Mouse (Mus musculus): ENCODE results near the gene Pdxdc1. TPM values are rescaled to one million over a fixed set of nuclear protein-coding genes. Genes with fewer than 3 reads are reported as not detected.

Pdxdc1 gene
- polyA plus RNA-seq, 1 experiment from 2014 or later, result 81.9 TPM

DNA sequence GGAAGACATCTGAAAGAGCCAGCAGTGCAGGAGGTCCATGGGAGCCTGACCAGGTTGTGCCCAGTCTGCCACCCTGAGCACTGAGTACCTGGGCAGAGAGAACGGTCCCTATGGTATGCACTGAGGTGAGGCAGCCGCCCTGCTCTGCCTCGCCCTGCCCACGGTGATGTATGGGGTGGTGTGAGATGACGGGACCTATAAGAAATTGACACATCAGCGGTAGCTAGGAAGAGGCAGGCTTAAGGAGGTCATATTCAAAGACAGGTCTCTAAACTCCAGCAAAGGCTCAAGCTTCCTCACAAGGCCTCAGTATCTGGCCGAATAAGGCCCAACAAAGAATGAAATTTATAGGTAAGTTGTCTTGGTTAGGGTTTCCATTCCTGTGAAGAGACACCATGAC is 18.9 kb upstream of the Pdxdc1 start:
- Histone ChIP-seq H3K4me1 (no peaks in the 10 kb centered on the region), H3K4me3 (no peak overlapping the region), H3K9ac (no peak overlapping the region), H3K9me3 (no peaks in the 10 kb centered on the region), H3K4me2 (no peak overlapping the region), H3K36me3 (no peaks in the 10 kb centered on the region), H3K27ac (no peak overlapping the region), H3K27me3 (no peaks in the 10 kb centered on the region)
- no peak for ATAC-seq (ENCODE audit: borderline replicate concordance, extremely low read depth, low FRiP score, low TSS enrichment)
- 93% methylated on average over 7 of the region's 7 CpGs for WGBS

DNA sequence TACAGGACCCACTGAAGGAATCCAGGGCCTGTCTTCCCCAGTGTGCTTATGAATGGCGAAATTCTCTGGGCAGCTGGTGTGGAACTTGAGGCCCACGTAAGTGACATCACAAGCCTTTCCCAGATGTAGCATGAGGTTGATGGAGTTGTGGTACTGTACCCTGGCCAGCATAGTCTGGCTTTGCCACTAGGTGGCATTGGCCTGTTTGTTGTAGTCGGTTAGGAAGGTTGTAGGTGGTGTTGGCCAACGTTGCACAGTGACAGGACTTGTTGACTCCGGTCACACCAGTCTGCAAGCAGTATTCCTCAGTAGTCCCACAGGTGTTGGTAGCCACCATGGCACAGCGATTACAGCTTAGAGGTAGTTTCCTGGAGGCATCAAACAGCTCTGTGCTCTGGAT is 18.1 kb upstream of the Pdxdc1 start:
- 83% methylated on average over 6 of the region's 6 CpGs for WGBS
- Histone ChIP-seq H3K4me1 (no peaks in the 10 kb centered on the region), H3K27me3 (no peaks in the 10 kb centered on the region), H3K4me3 (no peak overlapping the region), H3K9me3 (no peaks in the 10 kb centered on the region), H3K4me2 (no peak overlapping the region), H3K36me3 (no peaks in the 10 kb centered on the region), H3K9ac (no peak overlapping the region), H3K27ac (no peak overlapping the region)
- no peak for ATAC-seq (ENCODE audit: borderline replicate concordance, extremely low read depth, low FRiP score, low TSS enrichment)

- H3K4me3 ChIP-seq, result no peak overlapping the region
- H3K9ac ChIP-seq, result no peak overlapping the region
- 87% methylated on average over 5 of the region's 5 CpGs for WGBS
- H3K9me3 ChIP-seq, result no peaks in the 10 kb centered on the region
- H3K27ac ChIP-seq, result no peak overlapping the region
- no peaks in the 10 kb centered on the region for H3K27me3 ChIP-seq
- H3K36me3 ChIP-seq, result no peaks in the 10 kb centered on the region
- no peak for ATAC-seq (ENCODE audit: borderline replicate concordance, extremely low read depth, low FRiP score, low TSS enrichment)
- H3K4me2 ChIP-seq, result no peak overlapping the region
- no peaks in the 10 kb centered on the region for H3K4me1 ChIP-seq
These were observed 17.2 kb upstream of the Pdxdc1 start for GRCm38 (mm10) chr16:13920093-13920492.

GRCm38 (mm10) chr16:13907297-13907696 is 4.4 kb upstream of the Pdxdc1 start:
- Histone ChIP-seq H3K27ac (no peak overlapping the region), H3K9ac (no peak overlapping the region), H3K9me3 (no peaks in the 10 kb centered on the region), H3K36me3 (no peaks in the 10 kb centered on the region), H3K4me3 (no peak overlapping the region), H3K4me1 (no peaks in the 10 kb centered on the region), H3K27me3 (no peaks in the 10 kb centered on the region), H3K4me2 (no peak overlapping the region)
- ATAC-seq (ENCODE audit: borderline replicate concordance, extremely low read depth, low FRiP score, low TSS enrichment), result no peak
- WGBS, result 79% methylated on average over 3 of the region's 3 CpGs

GRCm38 (mm10) chr16:13903488-13903887 is 557 bp upstream of the Pdxdc1 start:
- Histone ChIP-seq H3K27me3 (no peaks in the 10 kb centered on the region), H3K9me3 (no peaks in the 10 kb centered on the region), H3K4me2 (peak overlapping the region; percentile 70), H3K27ac (peak overlapping the region; percentile 80), H3K36me3 (no peaks in the 10 kb centered on the region), H3K4me1 (peaks cover 12% of the 10 kb centered on the region), H3K9ac (peak overlapping the region; percentile 89; the same call in 1 of the 2 replicates), H3K4me3 (peak overlapping the region; percentile 93)
- peak; percentile 79 for ATAC-seq (ENCODE audit: borderline replicate concordance, extremely low read depth, low FRiP score, low TSS enrichment)
- WGBS, result 5% methylated on average over 8 of the region's 8 CpGs

GRCm38 (mm10) chr16:13902397-13902831 is 517 bp downstream of the Pdxdc1 start:
- Histone ChIP-seq H3K4me2 (peak overlapping the region; percentile 70), H3K36me3 (no peaks in the 10 kb centered on the region), H3K9ac (peak overlapping the region; percentile 89), H3K4me3 (peak overlapping the region; percentile 93), H3K4me1 (peaks cover 12% of the 10 kb centered on the region), H3K27ac (peak overlapping the region; percentile 80), H3K9me3 (no peaks in the 10 kb centered on the region), H3K27me3 (no peaks in the 10 kb centered on the region)
- WGBS, result under 1% methylated on average over 30 of the region's 30 CpGs
- no peak for ATAC-seq (ENCODE audit: borderline replicate concordance, extremely low read depth, low FRiP score, low TSS enrichment)

GRCm38 (mm10) chr16:13898981-13899380 is 4.0 kb downstream of the Pdxdc1 start:
- WGBS, result 59% methylated on average over 2 of the region's 2 CpGs
- no peak overlapping the region for H3K9ac ChIP-seq

DNA sequence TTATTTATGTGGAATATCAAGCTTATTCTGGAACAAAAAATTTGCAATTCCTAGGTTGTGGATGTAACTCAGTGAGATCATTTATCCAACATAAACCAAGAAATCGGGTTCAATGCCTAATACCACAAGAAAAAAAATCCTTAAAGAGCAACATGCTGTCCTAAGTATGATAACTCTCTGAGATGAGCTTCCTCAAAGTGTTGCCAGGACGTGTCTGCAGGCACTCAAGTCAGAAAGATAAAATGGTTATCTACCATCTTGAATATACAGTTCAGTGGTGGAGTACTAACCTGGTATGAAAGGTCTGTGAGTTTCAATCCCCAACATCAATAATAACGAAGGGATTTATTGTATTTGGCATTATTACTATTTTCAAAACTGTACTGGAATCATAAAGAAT is 6.6 kb downstream of the Pdxdc1 start:
- no peak overlapping the region for H3K9ac ChIP-seq
- WGBS, result 78% methylated on average over 3 of the region's 3 CpGs
- H3K27me3 ChIP-seq, result no peaks in the 10 kb centered on the region
- peaks cover 4% of the 10 kb centered on the region; the same call in 1 of the 2 replicates for H3K4me1 ChIP-seq
- no peak for ATAC-seq (ENCODE audit: borderline replicate concordance, extremely low read depth, low FRiP score, low TSS enrichment)
- no peak overlapping the region for H3K4me3 ChIP-seq
- no peak overlapping the region for H3K4me2 ChIP-seq
- no peaks in the 10 kb centered on the region for H3K9me3 ChIP-seq
- no peaks in the 10 kb centered on the region for H3K36me3 ChIP-seq
- H3K27ac ChIP-seq, result no peak overlapping the region

More at GRCm38 (mm10) chr16:13898981-13899380, 4.0 kb downstream of the Pdxdc1 start:
- Histone ChIP-seq H3K4me3 (no peak overlapping the region), H3K4me2 (no peak overlapping the region), H3K27ac (no peak overlapping the region), H3K27me3 (no peaks in the 10 kb centered on the region), H3K4me1 (peaks cover 12% of the 10 kb centered on the region), H3K9me3 (no peaks in the 10 kb centered on the region), H3K36me3 (no peaks in the 10 kb centered on the region)
- no peak for ATAC-seq (ENCODE audit: borderline replicate concordance, extremely low read depth, low FRiP score, low TSS enrichment)

GRCm38 (mm10) chr16:13895740-13896139 is 7.2 kb downstream of the Pdxdc1 start:
- Histone ChIP-seq H3K4me1 (no peaks in the 10 kb centered on the region), H3K27me3 (no peaks in the 10 kb centered on the region), H3K9ac (no peak overlapping the region), H3K4me2 (no peak overlapping the region), H3K27ac (no peak overlapping the region), H3K36me3 (no peaks in the 10 kb centered on the region), H3K9me3 (no peaks in the 10 kb centered on the region), H3K4me3 (no peak overlapping the region)
- 81% methylated on average over 3 of the region's 3 CpGs for WGBS
- ATAC-seq (ENCODE audit: borderline replicate concordance, extremely low read depth, low FRiP score, low TSS enrichment), result no peak

- no peaks in the 10 kb centered on the region for H3K36me3 ChIP-seq
- WGBS, result 63% methylated on average over 2 of the region's 2 CpGs
- H3K4me1 ChIP-seq, result no peaks in the 10 kb centered on the region
- H3K27ac ChIP-seq, result no peak overlapping the region
- no peak overlapping the region for H3K4me3 ChIP-seq
- no peak for ATAC-seq (ENCODE audit: borderline replicate concordance, extremely low read depth, low FRiP score, low TSS enrichment)
- H3K9ac ChIP-seq, result no peak overlapping the region
- no peaks in the 10 kb centered on the region for H3K9me3 ChIP-seq
- H3K4me2 ChIP-seq, result no peak overlapping the region
- H3K27me3 ChIP-seq, result no peaks in the 10 kb centered on the region
These were observed 8.8 kb downstream of the Pdxdc1 start for GRCm38 (mm10) chr16:13894097-13894496.

- H3K4me3 ChIP-seq, result no peak overlapping the region
- H3K4me2 ChIP-seq, result no peak overlapping the region
- no peaks in the 10 kb centered on the region for H3K27me3 ChIP-seq
- no peak overlapping the region for H3K9ac ChIP-seq
- ATAC-seq (ENCODE audit: borderline replicate concordance, extremely low read depth, low FRiP score, low TSS enrichment), result no peak
- H3K4me1 ChIP-seq, result no peaks in the 10 kb centered on the region
- no peak overlapping the region for H3K27ac ChIP-seq
- H3K36me3 ChIP-seq, result no peaks in the 10 kb centered on the region
- no peaks in the 10 kb centered on the region for H3K9me3 ChIP-seq
These were observed 10.1 kb downstream of the Pdxdc1 start for GRCm38 (mm10) chr16:13892850-13893249.

- ATAC-seq (ENCODE audit: borderline replicate concordance, extremely low read depth, low FRiP score, low TSS enrichment), result no peak
- H3K9me3 ChIP-seq, result no peaks in the 10 kb centered on the region
- no peak overlapping the region for H3K9ac ChIP-seq
- H3K36me3 ChIP-seq, result no peaks in the 10 kb centered on the region
- H3K27me3 ChIP-seq, result no peaks in the 10 kb centered on the region
- no peak overlapping the region for H3K4me3 ChIP-seq
- WGBS, result 80% methylated on average over 2 of the region's 2 CpGs
- no peak overlapping the region for H3K4me2 ChIP-seq
- no peak overlapping the region for H3K27ac ChIP-seq
- no peaks in the 10 kb centered on the region for H3K4me1 ChIP-seq
These were observed 12.5 kb downstream of the Pdxdc1 start for GRCm38 (mm10) chr16:13890449-13890848.
